ENCODE assay signal across 11 mouse cellular contexts in the genomic region with DNA sequence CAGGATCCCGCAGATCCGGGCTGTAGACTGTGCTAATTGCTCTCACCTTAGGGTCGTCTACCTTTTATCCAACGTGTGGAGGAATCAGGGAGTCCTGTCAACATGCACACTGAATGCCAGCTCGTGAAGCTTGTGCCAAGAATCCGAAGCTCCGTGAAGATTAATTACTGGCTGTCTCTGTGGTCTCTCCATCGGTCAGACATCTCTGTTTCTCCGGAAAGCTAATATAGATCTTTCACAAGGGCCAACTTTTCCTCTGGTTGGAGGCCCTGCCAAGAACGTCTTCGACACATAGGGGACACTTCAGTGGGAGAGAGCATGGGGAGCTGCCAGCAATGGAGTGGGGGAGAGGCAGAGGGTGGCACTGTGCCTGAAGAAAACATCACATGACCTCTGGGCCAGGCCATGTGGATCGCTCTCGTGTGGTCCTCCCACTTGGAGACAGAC. TPM values are rescaled to one million over a fixed set of nuclear protein-coding genes. Genes with fewer than 3 reads are reported as not detected.
DNase-seq lines count a peak whose midpoint lies in the region; ATAC-seq and TF ChIP-seq lines count a peak whose summit lies in the region.
"Had no signal": no experiment of that assay in that cellular context is flagged by ENCODE, and none has a peak within 500 bp of the region (broad histone marks: within the 10 kb centered on the region; RNA-seq: fewer than 3 reads in every experiment).

No protein-coding gene starts in this region.

- peak; percentile 25 for DNase-seq in gastrocnemius, adult 2 months
- DNase-seq in gastrocnemius, postnatal 14 days = no peak
- no peak for DNase-seq in midbrain, embryonic 10.5 days (ENCODE audit: low spot score)
- peak; percentile 11 to 28 for DNase-seq in heart, postnatal 36 days
- peak; percentile 38 for DNase-seq in ovary, postnatal 36 days (ENCODE audit: low spot score)
- DNase-seq in kidney, postnatal 25 days = no peak

- no peak overlapping the region for H3K9ac ChIP-seq in midbrain, embryonic 16.5 days (ENCODE audit: low read depth, low read length)
- H3K9ac ChIP-seq: forebrain, embryonic 12.5 days; liver, embryonic 15.5 days had no signal

- no peak overlapping the region for H3K4me2 ChIP-seq in midbrain, embryonic 16.5 days (ENCODE audit: low read length)
- H3K4me2 ChIP-seq: forebrain, embryonic 12.5 days; liver, embryonic 15.5 days had no signal

- 0 out of 2 replicates have a peak, but pooled peaks have one; percentile 21 for ATAC-seq in midbrain, embryonic 16.5 days
- ATAC-seq in megakaryocyte progenitor cell, adult 5-6 weeks (replicated peaks; ENCODE audit: poor library complexity) = no peak
- ATAC-seq: Patski had no signal

- intact Hi-C loops in gastrocnemius, adult 2 months (cut with DNase I) = no loop called here
- intact Hi-C loops in gastrocnemius, postnatal 14 days (cut with DNase I; ENCODE audit: low total_unique reads) = no loop called here
- intact Hi-C loops in heart, postnatal 36 days (cut with DNase I) = no loop called here

- WGBS in midbrain, embryonic 16.5 days = 70% methylated on average over 13 of the region's 13 CpGs
- 86% methylated on average over 13 of the region's 13 CpGs for WGBS in midbrain, embryonic 10.5 days

- H3K4me1 ChIP-seq in midbrain, embryonic 16.5 days (ENCODE audit: control insufficient read depth, insufficient read depth, low read length) = peaks cover 2% of the 10 kb centered on the region; the same call in 1 of the 2 replicates
- no peaks in the 10 kb centered on the region for H3K4me1 ChIP-seq in midbrain, embryonic 10.5 days
- H3K4me1 ChIP-seq: forebrain, embryonic 12.5 days; liver, embryonic 15.5 days had no signal

- no peak for TF ChIP-seq CTCF in gastrocnemius, adult 2 months (IDR thresholded peaks at IDR 0.05)

- H3K27ac ChIP-seq in gastrocnemius, adult 2 months = no peak overlapping the region
- no peak overlapping the region for H3K27ac ChIP-seq in midbrain, embryonic 16.5 days (ENCODE audit: low read length)
- no peak overlapping the region for H3K27ac ChIP-seq in midbrain, embryonic 10.5 days (replicated peaks)
- H3K27ac ChIP-seq: forebrain, embryonic 12.5 days; liver, embryonic 15.5 days had no signal

- H3K4me3 ChIP-seq in gastrocnemius, adult 2 months = no peak overlapping the region
- H3K4me3 ChIP-seq in midbrain, embryonic 16.5 days (ENCODE audit: low read depth, low read length) = no peak overlapping the region
- H3K4me3 ChIP-seq in midbrain, embryonic 10.5 days = no peak overlapping the region
- H3K4me3 ChIP-seq: forebrain, embryonic 12.5 days; liver, embryonic 15.5 days had no signal

- H3K9me3 ChIP-seq in midbrain, embryonic 16.5 days (replicated peaks; ENCODE audit: control insufficient read depth, low read length, poor library complexity, severe bottlenecking) = no peaks in the 10 kb centered on the region
- H3K9me3 ChIP-seq in midbrain, embryonic 10.5 days (replicated peaks) = no peaks in the 10 kb centered on the region
- H3K9me3 ChIP-seq: forebrain, embryonic 12.5 days; liver, embryonic 15.5 days had no signal

- H3K36me3 ChIP-seq in midbrain, embryonic 16.5 days (ENCODE audit: control insufficient read depth, insufficient read depth, low read length) = no peaks in the 10 kb centered on the region
- no peaks in the 10 kb centered on the region for H3K36me3 ChIP-seq in midbrain, embryonic 10.5 days
- H3K36me3 ChIP-seq: forebrain, embryonic 12.5 days; liver, embryonic 15.5 days had no signal

- H3K27me3 ChIP-seq in midbrain, embryonic 16.5 days (ENCODE audit: control insufficient read depth, insufficient read depth, low read depth, low read length) = no peaks in the 10 kb centered on the region
- H3K27me3 ChIP-seq in midbrain, embryonic 10.5 days (ENCODE audit: low read depth, poor library complexity, severe bottlenecking) = no peaks in the 10 kb centered on the region
- H3K27me3 ChIP-seq: forebrain, embryonic 12.5 days; liver, embryonic 15.5 days had no signal

RNA-seq across cellular contexts. Expression of a gene that starts 57.7 kb away (rescaled TPM):
- 1 to 10 TPM in 1 of 2 experiments, under 1 TPM in 1; 0.33 to 1.3 TPM for total RNA-seq in gastrocnemius, adult 2 months (2021)
- 1 to 10 TPM in 1 of 2 experiments, under 1 TPM in 1; 0.73 to 1.8 TPM for total RNA-seq in gastrocnemius, postnatal 14 days (2021)
- polyA plus RNA-seq in midbrain, embryonic 16.5 days (2015; fragmentation: Nextera tagmentation; extraction: Ambion mirVana) = 23.5 and 28.1 TPM in 2 replicates
- polyA plus RNA-seq in midbrain, embryonic 10.5 days (2016; fragmentation: Nextera tagmentation; extraction: Ambion mirVana) = 4.7 and 4.9 TPM in 2 replicates
- total RNA-seq in heart, postnatal 36 days (2021) = 1 to 10 TPM; 4.1 to 4.5 TPM
- total RNA-seq in megakaryocyte progenitor cell, adult 5-6 weeks (2015) = 0.88 TPM in 1 of 2 replicates, not detected in the other
- 0.37 TPM in 1 of 2 replicates, not detected in the other for total RNA-seq in megakaryocyte progenitor cell, adult 5-6 weeks (2017)
- polyA plus RNA-seq: Patski had no signal

Comparison
In these comparisons a context has a peak if more than half of its experiments do, and no peak if none do; other contexts are left out.
1. DNase-seq: peak in gastrocnemius, adult 2 months (single experiment), heart, postnatal 36 days (2 of 2) and ovary, postnatal 36 days (single experiment); none in gastrocnemius, postnatal 14 days (single experiment), midbrain, embryonic 10.5 days (single experiment) and kidney, postnatal 25 days (0 of 2).